In genomic region chr9:70834217-70834616, GRCm38 (mm10) we compare ENCODE assay signal across 8 mouse cellular contexts.
DNase-seq lines count a peak whose midpoint lies in the region; ATAC-seq and TF ChIP-seq lines count a peak whose summit lies in the region.
"Had no signal": no experiment of that assay in that cellular context is flagged by ENCODE, and none has a peak within 500 bp of the region (broad histone marks: within the 10 kb centered on the region; RNA-seq: fewer than 3 reads in every experiment).

No protein-coding gene starts in this region.

- no peaks in the 10 kb centered on the region for H3K79me2 ChIP-seq in CH12.LX (replicated peaks; ENCODE audit: control insufficient read depth, extremely low read depth, insufficient read depth, poor library complexity, severe bottlenecking)

- H3K9me3 ChIP-seq in CH12.LX (replicated peaks; ENCODE audit: low read length), result peaks cover 7% of the 10 kb centered on the region
- H3K9me3 ChIP-seq in liver, embryonic 13.5 days (replicated peaks), result no peaks in the 10 kb centered on the region
- H3K9me3 ChIP-seq: embryonic facial prominence, embryonic 12.5 days had no signal

- no peak for TF ChIP-seq CTCF in kidney, adult 2 months (conservative IDR thresholded peaks at IDR 0.05; ENCODE audit: insufficient read depth, insufficient read length, low read depth, low read length)
- TF ChIP-seq CTCF in CH12.LX (conservative IDR thresholded peaks at IDR 0.05 in 1 of 2, IDR thresholded peaks at IDR 0.05 in 1 of 2; ENCODE audit: low read depth in 2 of 2, low read length in 2 of 2), result no peak

- peak overlapping the region; percentile 77 for H3K27ac ChIP-seq in kidney, adult 2 months (ENCODE audit: insufficient read depth, low read depth, low read length)
- H3K27ac ChIP-seq in CH12.LX (ENCODE audit: insufficient read depth, low read depth), result no peak overlapping the region
- peak overlapping the region; percentile 64 for H3K27ac ChIP-seq in brown adipose tissue, adult 24 weeks (replicated peaks; ENCODE audit: low read depth, low read length)
- peak overlapping the region; percentile 100 for H3K27ac ChIP-seq in liver, embryonic 13.5 days

- in situ Hi-C loops in CH12.LX (cut with MboI; ENCODE audit: low pct_ligation_motif_present, low pct_unique_long_range_greater_than_20kb, low sequenced_read_pairs), result no loop called here

- no peak overlapping the region for H3K9ac ChIP-seq in CH12.LX (ENCODE audit: insufficient read depth, low read depth)
- peak overlapping the region; percentile 74 for H3K9ac ChIP-seq in liver, embryonic 13.5 days
- H3K9ac ChIP-seq: embryonic facial prominence, embryonic 12.5 days had no signal

- TF ChIP-seq EP300 in CH12.LX (IDR thresholded peaks at IDR 0.05; ENCODE audit: low read length), result no peak

- H3K4me3 ChIP-seq in kidney, adult 2 months (ENCODE audit: insufficient read depth, low read depth, low read length), result no peak overlapping the region
- no peak overlapping the region for H3K4me3 ChIP-seq in CH12.LX (replicated peaks in 1 of 3; ENCODE audit: low read depth in 2 of 3, low read length in 2 of 3, poor library complexity in 1 of 3)
- no peak overlapping the region for H3K4me3 ChIP-seq in brown adipose tissue, adult 24 weeks (ENCODE audit: insufficient read depth, low read depth, low read length)
- H3K4me3 ChIP-seq in liver, embryonic 13.5 days (replicated peaks), result peak overlapping the region; percentile 33
- H3K4me3 ChIP-seq: embryonic facial prominence, embryonic 12.5 days had no signal

- no peak for DNase-seq in kidney, adult 2 months
- no peak for DNase-seq in kidney, adult 8-10 months
- peak; percentile 39 for DNase-seq in CH12.LX (ENCODE audit: extremely low read depth)
- DNase-seq in liver, embryonic 13.5 days, result no peak
- DNase-seq in embryo, embryonic 11 days, result no peak
- no peak for DNase-seq in natural killer cell, adult 2 months (ENCODE audit: low spot score in 2 of 2)

- dilution Hi-C loops in CH12.LX (cut with MboI; ENCODE audit: extremely low pct_ligation_motif_present, extremely low pct_unique_long_range_greater_than_20kb, low sequenced_read_pairs), result no loop called here

- no peaks in the 10 kb centered on the region for H3K36me3 ChIP-seq in kidney, adult 2 months (ENCODE audit: control insufficient read depth, insufficient read depth, low read length)
- H3K36me3 ChIP-seq in CH12.LX (replicated peaks in 1 of 2; ENCODE audit: control insufficient read depth in 1 of 2, insufficient read depth in 1 of 2, low read length in 1 of 2), result no peaks in the 10 kb centered on the region
- no peaks in the 10 kb centered on the region for H3K36me3 ChIP-seq in liver, embryonic 13.5 days
- H3K36me3 ChIP-seq: embryonic facial prominence, embryonic 12.5 days had no signal

- TF ChIP-seq POLR2A in kidney, adult 2 months (IDR thresholded peaks at IDR 0.05; ENCODE audit: low read depth, low read length), result no peak
- no peak for TF ChIP-seq POLR2A in CH12.LX (IDR thresholded peaks at IDR 0.05; ENCODE audit: low read depth, low read length)

- TF ChIP-seq RAD21 in CH12.LX (IDR thresholded peaks at IDR 0.05; ENCODE audit: low read depth, low read length), result no peak

- WGBS in kidney, adult 2 months, result 74% methylated on average over 3 of the region's 3 CpGs
- 47% methylated on average over 3 of the region's 3 CpGs for WGBS in liver, embryonic 13.5 days (ENCODE audit: insufficient replicate concordance)

- ATAC-seq in liver, embryonic 13.5 days (ENCODE audit: low read depth), result no peak

- H3K27me3 ChIP-seq in kidney, adult 2 months (replicated peaks; ENCODE audit: control insufficient read depth, insufficient read depth, low read length), result no peaks in the 10 kb centered on the region
- no peaks in the 10 kb centered on the region for H3K27me3 ChIP-seq in CH12.LX (replicated peaks)
- H3K27me3 ChIP-seq in liver, embryonic 13.5 days, result no peaks in the 10 kb centered on the region
- H3K27me3 ChIP-seq: embryonic facial prominence, embryonic 12.5 days had no signal

- peaks cover 15% of the 10 kb centered on the region for H3K4me1 ChIP-seq in kidney, adult 2 months (ENCODE audit: control insufficient read depth, insufficient read depth, low read length)
- H3K4me1 ChIP-seq in CH12.LX (ENCODE audit: control insufficient read depth in 1 of 2, insufficient read depth in 2 of 2), result peaks cover 43 to 78% of the 10 kb centered on the region in 2 experiments
- peaks cover 28% of the 10 kb centered on the region for H3K4me1 ChIP-seq in brown adipose tissue, adult 24 weeks (ENCODE audit: control insufficient read depth, insufficient read depth, insufficient read length, low read length)
- peaks cover 96% of the 10 kb centered on the region for H3K4me1 ChIP-seq in liver, embryonic 13.5 days (replicated peaks)

- no peak overlapping the region for H3K4me2 ChIP-seq in CH12.LX (ENCODE audit: insufficient read depth, low read depth, poor library complexity, severe bottlenecking)
- peak overlapping the region; percentile 66 for H3K4me2 ChIP-seq in liver, embryonic 13.5 days
- H3K4me2 ChIP-seq: embryonic facial prominence, embryonic 12.5 days had no signal

TF ChIP-seq in CH12.LX, 34 proteins besides CTCF, POLR2A, EP300 and RAD21:
- TF ChIP-seq SMC3 (IDR thresholded peaks at IDR 0.05; ENCODE audit: low read depth, low read length), result no peak
- no peak for TF ChIP-seq ZMIZ1 (IDR thresholded peaks at IDR 0.05; ENCODE audit: low read depth, low read length)
- TF ChIP-seq MEF2A (IDR thresholded peaks at IDR 0.05; ENCODE audit: borderline replicate concordance, low read depth, low read length), result no peak
- TF ChIP-seq IRF4 (IDR thresholded peaks at IDR 0.05; ENCODE audit: low read depth, low read length), result no peak
- TF ChIP-seq MAFK (IDR thresholded peaks at IDR 0.05; ENCODE audit: insufficient replicate concordance, low read length), result no peak
- no peak for TF ChIP-seq CHD2 (IDR thresholded peaks at IDR 0.05; ENCODE audit: low read length)
- TF ChIP-seq ZKSCAN1 (IDR thresholded peaks at IDR 0.05; ENCODE audit: borderline replicate concordance, low read depth, low read length), result no peak
- no peak for TF ChIP-seq SIN3A (IDR thresholded peaks at IDR 0.05; ENCODE audit: low read length)
- no peak for TF ChIP-seq MXI1 (IDR thresholded peaks at IDR 0.05; ENCODE audit: low read depth, low read length)
- TF ChIP-seq NELFE (IDR thresholded peaks at IDR 0.05; ENCODE audit: low read depth, low read length), result no peak
- no peak for TF ChIP-seq PAX5 (IDR thresholded peaks at IDR 0.05; ENCODE audit: low read length)
- no peak for TF ChIP-seq RCOR1 (conservative IDR thresholded peaks at IDR 0.05; ENCODE audit: low read depth, low read length)
- no peak for TF ChIP-seq MAX (IDR thresholded peaks at IDR 0.05; ENCODE audit: low read length)
- TF ChIP-seq TBP (conservative IDR thresholded peaks at IDR 0.05; ENCODE audit: low read depth, low read length), result no peak
- TF ChIP-seq ZC3H11A (IDR thresholded peaks at IDR 0.05; ENCODE audit: low read depth, low read length), result no peak
- no peak for TF ChIP-seq MYC (IDR thresholded peaks at IDR 0.05; ENCODE audit: low read depth, low read length)
